Comparison of ENCODE assay signal across 13 mouse cellular contexts in the genomic region with DNA sequence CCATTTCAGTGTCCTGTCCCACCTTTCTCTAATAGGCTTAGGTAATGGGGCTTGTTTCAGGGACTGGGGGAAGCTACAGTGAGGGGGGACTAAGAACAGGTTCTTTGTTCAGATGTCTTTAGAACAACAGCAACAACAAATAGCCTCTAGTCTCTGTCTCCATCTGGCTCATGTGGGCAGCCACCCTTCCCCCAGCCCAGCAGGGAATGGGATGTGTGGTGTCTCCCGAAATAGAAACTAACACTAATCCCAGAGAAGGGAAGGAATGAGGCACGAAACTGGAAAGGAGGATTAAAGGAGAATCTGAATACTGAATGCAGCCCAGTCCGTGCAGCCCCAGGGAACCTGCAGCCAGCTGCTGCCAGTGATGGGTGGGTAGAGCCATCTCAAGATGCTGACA. TPM values are rescaled to one million over a fixed set of nuclear protein-coding genes. Genes with fewer than 3 reads are reported as not detected.
DNase-seq lines count a peak whose midpoint lies in the region; ATAC-seq and TF ChIP-seq lines count a peak whose summit lies in the region.
"Had no signal": no experiment of that assay in that cellular context is flagged by ENCODE, and none has a peak within 500 bp of the region (broad histone marks: within the 10 kb centered on the region; RNA-seq: fewer than 3 reads in every experiment).

No protein-coding gene starts in this region.

- H3K27ac ChIP-seq in heart, embryonic 13.5 days (replicated peaks) = peak overlapping the region; percentile 92
- no peak overlapping the region for H3K27ac ChIP-seq in forebrain, postnatal 0 days (ENCODE audit: low read depth, low read length)
- H3K27ac ChIP-seq: kidney, embryonic 15.5 days; liver, embryonic 13.5 days; neural tube, embryonic 13.5 days had no signal

- peak; percentile 69 for DNase-seq in layer of hippocampus, adult 9-11 months
- no peak for DNase-seq in layer of hippocampus, adult 9-10 months (ENCODE audit: low spot score)
- peak; percentile 41 for DNase-seq in cerebellum, adult 8-10 months
- peak; percentile 50 for DNase-seq in retina, adult 2 months (ENCODE audit: low read depth, low spot score)
- DNase-seq in urinary bladder, postnatal 25 days (ENCODE audit: low spot score) = no peak
- DNase-seq in kidney, postnatal 14 days = no peak
- no peak for DNase-seq in forebrain, postnatal 0 days
- DNase-seq: liver, embryonic 13.5 days; thymus, postnatal 36 days had no signal

- TF ChIP-seq CTCF in forebrain, postnatal 0 days (IDR thresholded peaks at IDR 0.05; ENCODE audit: low read depth) = no peak

- 22% methylated on average over 3 of the region's 3 CpGs for WGBS in heart, embryonic 13.5 days
- WGBS in forebrain, postnatal 0 days = 9% methylated on average over 3 of the region's 3 CpGs

- ATAC-seq in heart, embryonic 13.5 days (ENCODE audit: extremely low read depth, insufficient number of reproducible peaks, low FRiP score, low TSS enrichment) = no peak
- no peak for ATAC-seq in forebrain, postnatal 0 days
- ATAC-seq: Patski had no signal

- H3K27me3 ChIP-seq in heart, embryonic 13.5 days (replicated peaks) = no peaks in the 10 kb centered on the region
- H3K27me3 ChIP-seq in forebrain, postnatal 0 days (ENCODE audit: insufficient read depth, low read length) = no peaks in the 10 kb centered on the region
- H3K27me3 ChIP-seq: kidney, embryonic 15.5 days; liver, embryonic 13.5 days; neural tube, embryonic 13.5 days; Patski had no signal

- H3K9me3 ChIP-seq in heart, embryonic 13.5 days = no peaks in the 10 kb centered on the region
- H3K9me3 ChIP-seq in forebrain, postnatal 0 days (ENCODE audit: low read length) = no peaks in the 10 kb centered on the region
- H3K9me3 ChIP-seq: kidney, embryonic 15.5 days; liver, embryonic 13.5 days; neural tube, embryonic 13.5 days had no signal

- H3K36me3 ChIP-seq in heart, embryonic 13.5 days = peaks cover 47% of the 10 kb centered on the region
- peaks cover 19% of the 10 kb centered on the region for H3K36me3 ChIP-seq in forebrain, postnatal 0 days (ENCODE audit: insufficient read depth)

- H3K4me1 ChIP-seq in heart, embryonic 13.5 days = peaks cover 45% of the 10 kb centered on the region
- H3K4me1 ChIP-seq in forebrain, postnatal 0 days (ENCODE audit: insufficient read depth) = no peaks in the 10 kb centered on the region
- H3K4me1 ChIP-seq: liver, embryonic 13.5 days had no signal

- H3K4me3 ChIP-seq in heart, embryonic 13.5 days = peak overlapping the region; percentile 11; the same call in 1 of the 2 replicates
- H3K4me3 ChIP-seq in forebrain, postnatal 0 days (ENCODE audit: low read depth, low read length) = no peak overlapping the region
- H3K4me3 ChIP-seq: kidney, embryonic 15.5 days; liver, embryonic 13.5 days; neural tube, embryonic 13.5 days had no signal

- H3K4me2 ChIP-seq in heart, embryonic 13.5 days = peak overlapping the region; percentile 58
- H3K4me2 ChIP-seq in forebrain, postnatal 0 days (ENCODE audit: low read depth) = no peak overlapping the region
- H3K4me2 ChIP-seq: kidney, embryonic 15.5 days; liver, embryonic 13.5 days; neural tube, embryonic 13.5 days had no signal

- H3K9ac ChIP-seq in heart, embryonic 13.5 days = peak overlapping the region; percentile 59
- no peak overlapping the region for H3K9ac ChIP-seq in forebrain, postnatal 0 days
- H3K9ac ChIP-seq: kidney, embryonic 15.5 days; liver, embryonic 13.5 days; neural tube, embryonic 13.5 days had no signal

RNA-seq across cellular contexts. Expression of a gene that starts 22.4 kb away (rescaled TPM):
- 41.7 and 47.7 TPM in 2 replicates for polyA plus RNA-seq in heart, embryonic 13.5 days (2015; fragmentation: Nextera tagmentation; extraction: Ambion mirVana)
- total RNA-seq in forebrain, postnatal 0 days (2014; rRNA removed) = 84.6 and 112 TPM in 2 replicates
- 38.7 and 47.7 TPM in 2 replicates for polyA plus RNA-seq in forebrain, postnatal 0 days (2015; fragmentation: Nextera tagmentation; extraction: Ambion mirVana)

RNA-seq across cellular contexts. Expression of a gene that starts 48.0 kb away (rescaled TPM):
- 52.9 and 65.4 TPM in 2 replicates for polyA plus RNA-seq in heart, embryonic 13.5 days (2015; fragmentation: Nextera tagmentation; extraction: Ambion mirVana)
- total RNA-seq in forebrain, postnatal 0 days (2014; rRNA removed) = 30.4 and 36.2 TPM in 2 replicates
- polyA plus RNA-seq in forebrain, postnatal 0 days (2015; fragmentation: Nextera tagmentation; extraction: Ambion mirVana) = 31.7 and 37.3 TPM in 2 replicates

Comparison
In these comparisons a context has a peak if more than half of its experiments do, and no peak if none do; other contexts are left out.
1. DNase-seq: peak in layer of hippocampus, adult 9-11 months (single experiment), cerebellum, adult 8-10 months (single experiment) and retina, adult 2 months (single experiment); none in layer of hippocampus, adult 9-10 months (single experiment), urinary bladder, postnatal 25 days (single experiment), kidney, postnatal 14 days (single experiment) and forebrain, postnatal 0 days (single experiment).